Mouse (Mus musculus) regulatory T cell (primary cell): ENCODE results near the gene Il12a.

ENCODE experiments used
- in situ Hi-C: fragments of 300-600 bp; cut with MboI, MseI; formaldehyde crosslinking; loops from one replicate; pipeline ENCODE4 v1.15.1; 2025; ENCODE audit warnings: high pct_unique_total_duplicates

Il12a gene

DNA sequence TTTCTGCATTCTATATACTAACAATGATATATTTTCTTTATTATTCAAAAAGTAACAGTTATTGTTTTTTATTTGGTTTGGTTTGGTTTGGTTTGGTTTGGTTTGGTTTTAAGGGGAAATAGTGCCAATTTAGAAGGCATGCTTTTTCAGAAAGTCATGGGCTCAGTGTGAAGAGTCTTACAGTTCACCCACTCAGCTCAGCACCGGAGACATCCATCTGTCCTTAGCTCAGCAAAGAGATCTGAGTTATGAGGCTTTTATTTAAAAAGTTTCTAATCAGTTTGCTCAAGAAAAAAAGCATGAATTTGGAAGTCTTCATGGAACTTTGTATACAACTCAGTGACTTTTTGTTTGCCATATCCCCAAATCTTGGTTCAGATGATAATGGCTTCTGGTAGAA is 6.2 kb upstream of the Il12a start:
- in situ Hi-C loops: no loop called here

GRCm38 (mm10) chr3:68686852-68687560 is 3.4 kb upstream of the Il12a start:
- in situ Hi-C loops: no loop called here

DNA sequence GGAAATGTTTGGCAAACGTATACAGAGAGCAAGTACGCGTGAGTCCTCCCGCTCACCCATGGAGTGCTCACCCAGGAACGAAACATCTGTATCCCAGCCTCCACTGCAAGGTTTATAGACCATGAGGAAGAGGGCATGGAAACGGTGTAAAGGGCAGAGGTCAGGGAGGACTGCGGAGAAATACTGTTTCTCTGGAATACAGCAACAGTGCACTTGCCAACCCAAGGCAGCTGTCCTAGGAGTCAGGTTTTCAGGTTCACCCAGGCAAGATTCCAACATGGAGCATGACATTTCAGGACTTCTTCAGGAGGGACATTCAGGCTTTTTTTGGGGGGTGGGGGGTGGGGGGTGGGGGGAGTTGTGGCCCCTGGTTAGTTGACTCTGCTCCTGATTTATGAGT is 1.1 kb upstream of the Il12a start:
- in situ Hi-C loops: no loop called here

DNA sequence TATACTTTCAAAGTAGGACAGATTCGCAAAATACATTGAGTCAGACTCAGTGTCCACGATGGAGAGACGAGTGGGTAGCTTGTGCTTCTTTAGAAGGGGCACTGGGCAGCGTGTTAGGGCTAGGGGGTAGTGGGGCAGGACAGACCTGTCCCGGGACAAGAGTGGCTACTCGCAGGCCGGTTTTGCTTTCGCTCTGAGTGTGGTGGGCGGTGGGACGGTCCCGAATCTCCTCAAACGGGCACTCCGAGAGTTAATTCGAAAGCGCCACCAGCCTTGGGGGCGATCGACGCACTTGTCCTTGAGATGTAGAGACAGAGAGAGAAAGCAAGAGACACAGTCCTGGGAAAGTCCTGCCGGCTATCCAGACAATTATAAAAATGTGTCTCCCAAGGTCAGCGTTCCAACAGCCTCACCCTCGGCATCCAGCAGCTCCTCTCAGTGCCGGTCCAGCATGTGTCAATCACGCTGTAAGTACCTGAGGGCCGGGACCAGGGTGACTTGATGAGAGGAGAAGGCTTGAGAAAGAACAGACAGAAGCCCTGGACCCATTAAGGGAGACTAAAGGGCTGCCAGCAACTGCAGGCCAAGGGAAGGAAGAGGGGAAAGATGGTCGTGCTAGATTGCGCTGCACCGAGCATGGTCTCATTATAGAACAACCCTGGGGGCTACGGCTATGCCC is 795 bp downstream of the Il12a start:
- in situ Hi-C loops: no loop called here

GRCm38 (mm10) chr3:68691938-68692599 is 1.6 kb downstream of the Il12a start:
- in situ Hi-C loops: no loop called here

DNA sequence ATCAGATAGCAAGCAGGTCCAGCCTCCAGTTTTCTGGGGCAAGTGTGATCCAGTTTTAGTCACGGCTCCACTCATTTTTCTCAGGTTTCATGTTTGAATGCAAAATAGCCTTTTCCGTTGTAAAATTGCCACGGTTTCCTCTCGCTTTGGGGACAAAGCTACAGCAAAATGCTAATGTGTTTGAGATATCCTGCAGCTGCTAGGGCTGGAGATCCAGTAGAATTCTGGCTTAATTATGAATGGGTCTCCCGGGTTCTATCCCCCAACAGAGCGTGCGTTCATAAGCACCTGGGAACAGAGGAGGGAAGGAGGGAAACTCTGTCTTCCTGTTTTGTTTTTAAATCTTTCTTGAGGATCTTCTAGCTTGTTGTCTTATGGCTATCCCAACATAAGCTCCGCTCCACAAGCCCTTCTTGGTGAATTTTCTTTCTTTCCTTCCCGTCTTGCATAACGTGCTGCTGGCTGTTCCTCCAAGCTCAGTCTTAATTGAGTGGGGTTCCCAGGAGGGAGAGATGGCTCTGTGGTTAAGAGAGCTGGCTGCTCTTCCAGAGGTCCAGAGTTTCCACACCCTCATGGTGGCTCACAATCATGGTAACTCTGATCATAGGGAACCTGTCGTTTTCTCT is 2.3 kb downstream of the Il12a start:
- in situ Hi-C loops: no loop called here

GRCm38 (mm10) chr3:68693441-68694048 is 3.1 kb downstream of the Il12a start:
- in situ Hi-C loops: no loop called here

DNA sequence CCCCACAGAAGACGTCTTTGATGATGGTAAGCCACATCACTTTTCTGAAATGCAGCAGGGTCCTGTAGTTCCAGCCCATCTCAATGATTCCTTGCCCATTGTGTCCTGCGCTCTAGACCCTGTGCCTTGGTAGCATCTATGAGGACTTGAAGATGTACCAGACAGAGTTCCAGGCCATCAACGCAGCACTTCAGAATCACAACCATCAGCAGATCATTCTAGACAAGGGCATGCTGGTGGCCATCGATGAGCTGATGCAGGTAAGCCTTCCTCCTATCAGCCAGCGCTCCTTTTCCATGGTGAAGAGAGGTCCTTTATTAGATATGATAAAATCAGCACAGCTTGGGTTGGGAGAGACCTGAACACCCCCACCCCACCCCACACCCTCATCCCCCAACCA is 4.9 kb downstream of the Il12a start:
- in situ Hi-C loops: no loop called here

GRCm38 (mm10) chr3:68696495-68697200 is 6.2 kb downstream of the Il12a start:
- in situ Hi-C loops: no loop called here

- in situ Hi-C loops: no loop called here
Observed at GRCm38 (mm10) chr3:68698601-68699000, 8.2 kb downstream of the Il12a start.

- in situ Hi-C loops: no loop called here
Observed at GRCm38 (mm10) chr3:68700091-68700490, 9.6 kb downstream of the Il12a start.

DNA sequence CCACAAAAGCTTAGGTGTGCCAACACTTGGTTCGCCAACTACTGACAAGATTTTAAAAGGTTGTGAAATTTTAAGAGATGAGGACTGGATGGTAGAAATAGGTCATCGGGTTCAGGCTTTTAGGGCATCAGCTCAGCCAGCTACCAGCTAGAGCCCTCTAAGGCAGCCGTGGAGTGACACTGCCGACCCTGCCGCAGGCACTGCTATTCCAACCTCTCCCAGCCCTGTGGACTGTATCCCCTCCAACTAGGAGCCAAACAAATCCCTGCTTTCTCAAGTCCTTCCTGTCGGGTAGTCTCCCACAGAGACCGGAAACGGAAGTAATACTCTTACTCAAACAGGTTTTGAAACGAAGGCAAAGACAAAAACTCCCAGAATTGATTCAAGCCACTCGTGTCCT is 15.9 kb downstream of the Il12a start:
- in situ Hi-C loops: no loop called here

- in situ Hi-C loops: no loop called here
Observed at GRCm38 (mm10) chr3:68708230-68708629, 17.8 kb downstream of the Il12a start.

- in situ Hi-C loops: no loop called here
Observed at GRCm38 (mm10) chr3:68709198-68709797, 18.9 kb downstream of the Il12a start.

DNA sequence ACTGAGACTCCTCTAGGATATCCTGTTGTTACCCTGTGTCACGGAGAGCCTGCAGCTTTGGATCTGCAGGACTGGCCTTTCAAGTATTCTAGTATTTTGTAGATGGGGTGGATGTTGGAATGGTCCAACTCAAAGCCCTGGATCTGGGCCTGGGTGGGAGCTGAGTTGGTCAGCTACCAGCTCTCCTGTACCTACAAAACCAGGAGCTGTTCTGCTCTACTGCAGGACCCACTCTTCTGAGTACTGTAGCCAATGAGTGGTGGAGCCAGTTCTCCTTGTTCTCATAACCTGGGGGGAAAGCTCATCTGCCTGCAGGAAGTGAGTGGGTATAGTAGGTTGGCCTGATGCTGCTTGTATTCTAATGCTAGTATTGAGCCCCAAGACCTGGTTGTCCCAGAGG is 20.0 kb downstream of the Il12a start:
- in situ Hi-C loops: loop anchor here (5.0 to 10.0 kb wide), 2 partner anchors 93 to 154 kb away; partner anchors contain the start of gene 1110032F04Rik

DNA sequence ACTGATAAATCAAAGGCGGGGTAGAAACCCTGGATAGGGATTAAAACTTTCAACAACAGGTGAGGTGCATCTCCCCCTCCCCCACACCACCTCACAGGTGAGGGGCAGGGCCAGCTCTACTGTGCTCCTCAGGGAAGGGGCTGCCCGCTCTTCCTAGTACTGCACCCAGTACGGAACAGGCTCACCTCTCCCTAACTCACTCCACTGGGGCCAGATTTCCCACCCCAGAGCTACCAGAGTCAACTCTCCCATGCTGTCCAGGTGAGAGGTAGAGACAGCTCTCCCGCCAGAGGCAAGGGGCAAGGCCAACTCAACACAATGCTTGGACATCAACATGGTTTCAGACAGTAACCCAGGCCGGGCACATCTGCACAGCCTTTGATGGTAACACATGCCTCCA is 21.1 kb downstream of the Il12a start:
- in situ Hi-C loops: loop anchor here (5.0 to 10.0 kb wide), 2 partner anchors 94 to 153 kb away; partner anchors contain the start of gene 1110032F04Rik

- in situ Hi-C loops: loop anchor here (5.0 to 10.0 kb wide), 2 partner anchors 96 to 151 kb away; partner anchors contain the start of gene 1110032F04Rik
Observed at GRCm38 (mm10) chr3:68713550-68713949, 23.1 kb downstream of the Il12a start.

- in situ Hi-C loops: loop anchor here (5.0 to 10.0 kb wide), 3 partner anchors 45 to 235 kb away; partner anchors contain the start of gene 1110032F04Rik
Observed at GRCm38 (mm10) chr3:68717346-68717745, 26.9 kb downstream of the Il12a start.

DNA sequence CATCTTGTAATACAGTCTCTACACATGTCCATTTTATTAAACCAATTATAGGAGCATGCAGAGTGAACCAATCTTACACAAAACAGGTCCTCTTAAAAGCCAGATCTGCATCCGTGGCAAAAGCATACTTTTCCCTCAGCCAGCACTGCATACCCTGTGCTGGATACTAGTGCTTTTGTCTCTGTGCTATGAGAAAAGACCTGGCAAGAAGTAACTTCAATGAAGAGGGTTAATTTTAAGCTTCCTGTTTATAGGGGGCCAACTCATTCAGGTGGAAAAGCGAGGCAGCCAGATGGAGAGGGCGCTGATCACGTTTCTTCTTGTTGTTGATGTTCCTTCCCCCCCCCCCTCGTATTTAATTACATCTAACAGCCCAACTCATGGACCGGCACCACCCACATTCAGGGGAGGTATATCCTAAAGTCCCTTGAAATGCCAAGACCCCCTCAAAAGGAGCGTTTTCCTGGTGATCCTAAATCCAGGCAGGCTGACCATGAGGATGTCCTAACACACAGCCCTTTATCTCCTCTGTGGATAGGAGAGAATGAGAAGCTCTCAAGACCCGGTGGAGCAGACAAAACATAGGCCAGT is 28.9 kb downstream of the Il12a start:
- in situ Hi-C loops: loop anchor here (5.0 to 10.0 kb wide), 3 partner anchors 43 to 233 kb away; partner anchors contain the start of gene 1110032F04Rik

GRCm38 (mm10) chr3:68720258-68720657 is 29.8 kb downstream of the Il12a start:
- in situ Hi-C loops: no loop called here
